Comparison of ENCODE assay signal across 18 mouse cellular contexts in genomic region chr3:95516614-95517041, GRCm38 (mm10). TPM values are rescaled to one million over a fixed set of nuclear protein-coding genes. Genes with fewer than 3 reads are reported as not detected.
DNase-seq lines count a peak whose midpoint lies in the region; ATAC-seq and TF ChIP-seq lines count a peak whose summit lies in the region.
"Had no signal": no experiment of that assay in that cellular context is flagged by ENCODE, and none has a peak within 500 bp of the region (broad histone marks: within the 10 kb centered on the region; RNA-seq: fewer than 3 reads in every experiment).

No protein-coding gene starts in this region.

- no peaks in the 10 kb centered on the region for H3K36me3 ChIP-seq in hindbrain, embryonic 10.5 days
- H3K36me3 ChIP-seq in hindbrain, embryonic 14.5 days (replicated peaks; ENCODE audit: control insufficient read depth, insufficient read depth), result no peaks in the 10 kb centered on the region
- H3K36me3 ChIP-seq in intestine, embryonic 16.5 days (ENCODE audit: control insufficient read depth, insufficient read depth, low read length), result no peaks in the 10 kb centered on the region
- no peaks in the 10 kb centered on the region for H3K36me3 ChIP-seq in kidney, embryonic 15.5 days
- H3K36me3 ChIP-seq: forebrain, embryonic 12.5 days; hindbrain, embryonic 15.5 days had no signal

- 0 out of 2 replicates have a peak overlapping the region, but pooled peaks have one; percentile 46 for H3K27ac ChIP-seq in hindbrain, embryonic 10.5 days
- H3K27ac ChIP-seq in hindbrain, embryonic 14.5 days, result no peak overlapping the region
- peak overlapping the region; percentile 65 for H3K27ac ChIP-seq in bone marrow, adult 2 months (ENCODE audit: control insufficient read depth, insufficient read depth, low read depth, low read length, poor library complexity)
- H3K27ac ChIP-seq in intestine, embryonic 16.5 days (ENCODE audit: low read length), result no peak overlapping the region
- no peak overlapping the region for H3K27ac ChIP-seq in kidney, embryonic 15.5 days
- H3K27ac ChIP-seq: forebrain, embryonic 12.5 days; hindbrain, embryonic 15.5 days; left cerebral cortex, adult 2 months had no signal

- no peaks in the 10 kb centered on the region for H3K27me3 ChIP-seq in hindbrain, embryonic 10.5 days (ENCODE audit: insufficient read depth, poor library complexity, severe bottlenecking)
- H3K27me3 ChIP-seq in hindbrain, embryonic 14.5 days (ENCODE audit: control insufficient read depth, insufficient read depth, low read length), result no peaks in the 10 kb centered on the region
- no peaks in the 10 kb centered on the region for H3K27me3 ChIP-seq in intestine, embryonic 16.5 days (replicated peaks; ENCODE audit: control insufficient read depth, insufficient read depth, low read length)
- no peaks in the 10 kb centered on the region for H3K27me3 ChIP-seq in kidney, embryonic 15.5 days
- H3K27me3 ChIP-seq: forebrain, embryonic 12.5 days; hindbrain, embryonic 15.5 days had no signal

- TF ChIP-seq POLR2A in bone marrow, adult 2 months (IDR thresholded peaks at IDR 0.05; ENCODE audit: borderline replicate concordance, control insufficient read depth, low read depth, low read length), result no peak

- H3K9me3 ChIP-seq in hindbrain, embryonic 10.5 days, result no peaks in the 10 kb centered on the region
- no peaks in the 10 kb centered on the region for H3K9me3 ChIP-seq in hindbrain, embryonic 14.5 days (ENCODE audit: control insufficient read depth, low read length)
- H3K9me3 ChIP-seq in intestine, embryonic 16.5 days (ENCODE audit: control insufficient read depth, low read length), result no peaks in the 10 kb centered on the region
- no peaks in the 10 kb centered on the region for H3K9me3 ChIP-seq in kidney, embryonic 15.5 days (replicated peaks)
- H3K9me3 ChIP-seq: forebrain, embryonic 12.5 days; hindbrain, embryonic 15.5 days had no signal

- no peak for ATAC-seq in hindbrain, embryonic 14.5 days (ENCODE audit: low FRiP score)
- peak; percentile 60 for ATAC-seq in intestine, embryonic 16.5 days
- peak; percentile 29 for ATAC-seq in megakaryocyte progenitor cell, adult 5-6 weeks (replicated peaks; ENCODE audit: poor library complexity)
- no peak; the same call in 1 of the 2 replicates for ATAC-seq in kidney, embryonic 15.5 days (replicated peaks; ENCODE audit: low FRiP score)

- no peak overlapping the region for H3K4me3 ChIP-seq in hindbrain, embryonic 10.5 days
- H3K4me3 ChIP-seq in hindbrain, embryonic 14.5 days (replicated peaks; ENCODE audit: low read length), result no peak overlapping the region
- H3K4me3 ChIP-seq in bone marrow, adult 2 months (replicated peaks; ENCODE audit: control insufficient read depth, low read depth, low read length), result no peak overlapping the region
- H3K4me3 ChIP-seq in intestine, embryonic 16.5 days (ENCODE audit: low read length), result no peak overlapping the region
- H3K4me3 ChIP-seq in kidney, embryonic 15.5 days (replicated peaks), result no peak overlapping the region
- H3K4me3 ChIP-seq: forebrain, embryonic 12.5 days; hindbrain, embryonic 15.5 days; left cerebral cortex, adult 2 months had no signal

- 0 out of 2 replicates have a peak, but pooled peaks cover 2% of the 10 kb centered on the region for H3K4me1 ChIP-seq in hindbrain, embryonic 10.5 days (replicated peaks)
- H3K4me1 ChIP-seq in hindbrain, embryonic 14.5 days (replicated peaks; ENCODE audit: control insufficient read depth, insufficient read depth, low read length), result no peaks in the 10 kb centered on the region
- H3K4me1 ChIP-seq in bone marrow, adult 2 months (ENCODE audit: control insufficient read depth, insufficient read depth, low read length), result peaks cover 13% of the 10 kb centered on the region
- H3K4me1 ChIP-seq in intestine, embryonic 16.5 days (ENCODE audit: control insufficient read depth, insufficient read depth, low read length), result peaks cover 8% of the 10 kb centered on the region
- H3K4me1 ChIP-seq in kidney, embryonic 15.5 days, result peaks cover 4% of the 10 kb centered on the region; the same call in 1 of the 2 replicates

- H3K9ac ChIP-seq in hindbrain, embryonic 14.5 days, result no peak overlapping the region
- no peak overlapping the region for H3K9ac ChIP-seq in intestine, embryonic 16.5 days (ENCODE audit: low read depth, low read length)
- no peak overlapping the region for H3K9ac ChIP-seq in kidney, embryonic 15.5 days
- H3K9ac ChIP-seq: forebrain, embryonic 12.5 days; hindbrain, embryonic 15.5 days had no signal

- intact Hi-C loops in left cerebral cortex, postnatal 4 days (cut with DNase I), result no loop called here

- H3K4me2 ChIP-seq in hindbrain, embryonic 14.5 days (replicated peaks), result no peak overlapping the region
- H3K4me2 ChIP-seq in intestine, embryonic 16.5 days (ENCODE audit: low read depth, low read length), result no peak overlapping the region
- no peak overlapping the region for H3K4me2 ChIP-seq in kidney, embryonic 15.5 days
- H3K4me2 ChIP-seq: forebrain, embryonic 12.5 days; hindbrain, embryonic 15.5 days had no signal

- WGBS in hindbrain, embryonic 10.5 days, result 93% methylated on average over 3 of the region's 3 CpGs
- 92% methylated on average over 3 of the region's 3 CpGs for WGBS in hindbrain, embryonic 14.5 days
- 58% methylated on average over 3 of the region's 3 CpGs for WGBS in bone marrow, adult 2 months
- 69% methylated on average over 3 of the region's 3 CpGs for WGBS in intestine, embryonic 16.5 days
- 84% methylated on average over 3 of the region's 3 CpGs for WGBS in kidney, embryonic 15.5 days

- DNase-seq in hindbrain, embryonic 10.5 days (ENCODE audit: low spot score), result no peak
- no peak for DNase-seq in hindbrain, embryonic 14.5 days (ENCODE audit: low spot score)
- no peak for DNase-seq in gastrocnemius, adult 18-20 months (ENCODE audit: low spot score)
- DNase-seq in left cerebral cortex, postnatal 4 days, result no peak
- DNase-seq: adrenal gland, postnatal 25 days; embryo, embryonic 11 days; kidney, postnatal 25 days had no signal

- no peak for TF ChIP-seq CTCF in bone marrow, adult 2 months (IDR thresholded peaks at IDR 0.05; ENCODE audit: control insufficient read depth, insufficient read depth, low read length)

RNA-seq across cellular contexts. Expression of gene Ctss, which starts 10.0 kb away (rescaled TPM):
- 3.9 and 7.6 TPM in 2 replicates for polyA plus RNA-seq in hindbrain, embryonic 10.5 days (2016; fragmentation: Nextera tagmentation; extraction: Ambion mirVana)
- 16.3 and 17.7 TPM in 2 replicates for polyA plus RNA-seq in hindbrain, embryonic 14.5 days (2014; fragmentation: Nextera tagmentation; extraction: Ambion mirVana)
- 19.5 and 42.3 TPM in 2 replicates for polyA plus RNA-seq in bone marrow, adult 2 months (2011; ENCODE audit: insufficient read depth, insufficient read length, low replicate concordance, missing spikeins)
- polyA plus RNA-seq in intestine, embryonic 16.5 days (2015; fragmentation: Nextera tagmentation; extraction: Ambion mirVana), result 33.5 and 34.7 TPM in 2 replicates
- 43.7 and 64.7 TPM in 2 replicates for total RNA-seq in megakaryocyte progenitor cell, adult 5-6 weeks (2015)
- 73.6 and 105 TPM in 2 replicates for total RNA-seq in megakaryocyte progenitor cell, adult 5-6 weeks (2017)
- 1 to 10 TPM; 2.2 to 4.0 TPM for total RNA-seq in gastrocnemius, adult 18-20 months (2021)
- 12.7 and 14.6 TPM in 2 replicates for polyA plus RNA-seq in kidney, embryonic 15.5 days (2015; fragmentation: Nextera tagmentation; extraction: Ambion mirVana)
- 1 to 10 TPM; 8.3 to 8.6 TPM for total RNA-seq in left cerebral cortex, postnatal 4 days (2021)

RNA-seq across cellular contexts. Expression of gene Ctsk, which starts 17.6 kb away (rescaled TPM):
- polyA plus RNA-seq in hindbrain, embryonic 10.5 days (2016; fragmentation: Nextera tagmentation; extraction: Ambion mirVana), result 3.7 and 5.9 TPM in 2 replicates
- polyA plus RNA-seq in hindbrain, embryonic 14.5 days (2014; fragmentation: Nextera tagmentation; extraction: Ambion mirVana), result 9.1 and 11.5 TPM in 2 replicates
- polyA plus RNA-seq in bone marrow, adult 2 months (2011; ENCODE audit: insufficient read depth, insufficient read length, low replicate concordance, missing spikeins), result 3.2 and 4.0 TPM in 2 replicates
- 8.0 and 8.7 TPM in 2 replicates for polyA plus RNA-seq in intestine, embryonic 16.5 days (2015; fragmentation: Nextera tagmentation; extraction: Ambion mirVana)
- 0.17 and 0.49 TPM in 2 replicates for total RNA-seq in megakaryocyte progenitor cell, adult 5-6 weeks (2015)
- total RNA-seq in megakaryocyte progenitor cell, adult 5-6 weeks (2017), result not detected in 2 replicates
- 1 to 10 TPM; 3.2 to 4.6 TPM for total RNA-seq in gastrocnemius, adult 18-20 months (2021)
- polyA plus RNA-seq in kidney, embryonic 15.5 days (2015; fragmentation: Nextera tagmentation; extraction: Ambion mirVana), result 9.4 and 43.4 TPM in 2 replicates
- total RNA-seq in left cerebral cortex, postnatal 4 days (2021), result 1 to 10 TPM; 7.1 to 7.2 TPM

RNA-seq across cellular contexts. Expression of gene Hormad1, which starts 42.8 kb away (rescaled TPM):
- polyA plus RNA-seq in hindbrain, embryonic 10.5 days (2016; fragmentation: Nextera tagmentation; extraction: Ambion mirVana), result not detected in 2 replicates
- not detected in 2 replicates for polyA plus RNA-seq in hindbrain, embryonic 14.5 days (2014; fragmentation: Nextera tagmentation; extraction: Ambion mirVana)
- not detected in 2 replicates for polyA plus RNA-seq in bone marrow, adult 2 months (2011; ENCODE audit: insufficient read depth, insufficient read length, low replicate concordance, missing spikeins)
- 0.10 TPM in 1 of 2 replicates, not detected in the other for polyA plus RNA-seq in intestine, embryonic 16.5 days (2015; fragmentation: Nextera tagmentation; extraction: Ambion mirVana)
- total RNA-seq in megakaryocyte progenitor cell, adult 5-6 weeks (2015), result not detected in 2 replicates
- total RNA-seq in megakaryocyte progenitor cell, adult 5-6 weeks (2017), result not detected in 2 replicates
- total RNA-seq in gastrocnemius, adult 18-20 months (2021), result not detected
- not detected in 2 replicates for polyA plus RNA-seq in kidney, embryonic 15.5 days (2015; fragmentation: Nextera tagmentation; extraction: Ambion mirVana)
- total RNA-seq in left cerebral cortex, postnatal 4 days (2021), result not detected
- total RNA-seq: adrenal gland, postnatal 25 days; left cerebral cortex, adult 2 months; midbrain, postnatal 0 days; neutrophil, adult 5-6 weeks had no signal
- polyA plus RNA-seq: forebrain, embryonic 12.5 days; gonadal fat pad, adult 2 months; hindbrain, embryonic 15.5 days; lung, embryonic 16.5 days; midbrain, postnatal 0 days had no signal

Comparison
In these comparisons a context has a peak if more than half of its experiments do, and no peak if none do; other contexts are left out.
1. H3K27ac ChIP-seq: peak in hindbrain, embryonic 10.5 days (single experiment) and bone marrow, adult 2 months (single experiment); none in hindbrain, embryonic 14.5 days (single experiment), intestine, embryonic 16.5 days (single experiment) and kidney, embryonic 15.5 days (single experiment).
2. ATAC-seq: peak in intestine, embryonic 16.5 days (single experiment) and megakaryocyte progenitor cell, adult 5-6 weeks (single experiment); none in hindbrain, embryonic 14.5 days (single experiment) and kidney, embryonic 15.5 days (single experiment).